Mouse (Mus musculus): ENCODE data around the gene Kcnk3. TPM values are rescaled to one million over a fixed set of nuclear protein-coding genes. Genes with fewer than 3 reads are reported as not detected.

Gene Kcnk3
- polyA plus RNA-seq, 1 experiment from 2014 or later: 0.68 TPM

DNA sequence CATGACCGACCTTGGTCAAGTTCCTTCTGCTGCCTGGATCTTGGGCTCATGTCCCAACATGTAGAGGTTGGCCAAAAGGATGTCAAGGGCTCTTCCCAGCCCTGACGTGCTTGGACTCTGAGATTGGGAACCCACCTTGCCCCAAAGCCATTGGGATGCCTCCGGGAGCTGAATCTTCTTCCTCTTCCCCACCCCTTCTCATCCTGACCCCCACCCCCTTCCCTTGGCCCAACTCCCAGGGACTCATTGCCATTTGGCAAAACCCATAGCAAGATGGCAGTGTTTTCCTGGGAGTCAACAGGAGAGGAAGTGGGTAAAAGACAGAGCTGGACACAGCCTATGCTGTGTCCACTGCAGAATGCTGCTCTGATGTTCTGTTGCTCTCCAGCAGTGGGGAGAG, 1.6 kb downstream of the Kcnk3 start:
- Histone ChIP-seq H3K4me2 (no peak overlapping the region), H3K4me3 (no peak overlapping the region), H3K27me3 (peaks cover 74% of the 10 kb centered on the region), H3K36me3 (no peaks in the 10 kb centered on the region), H3K4me1 (peaks cover 25% of the 10 kb centered on the region), H3K27ac (no peak overlapping the region), H3K9ac (no peak overlapping the region), H3K9me3 (no peaks in the 10 kb centered on the region)
- 59% methylated on average over 3 of the region's 3 CpGs for WGBS
- no peak for ATAC-seq (ENCODE audit: insufficient number of reproducible peaks, low FRiP score, low TSS enrichment, low read depth)

DNA sequence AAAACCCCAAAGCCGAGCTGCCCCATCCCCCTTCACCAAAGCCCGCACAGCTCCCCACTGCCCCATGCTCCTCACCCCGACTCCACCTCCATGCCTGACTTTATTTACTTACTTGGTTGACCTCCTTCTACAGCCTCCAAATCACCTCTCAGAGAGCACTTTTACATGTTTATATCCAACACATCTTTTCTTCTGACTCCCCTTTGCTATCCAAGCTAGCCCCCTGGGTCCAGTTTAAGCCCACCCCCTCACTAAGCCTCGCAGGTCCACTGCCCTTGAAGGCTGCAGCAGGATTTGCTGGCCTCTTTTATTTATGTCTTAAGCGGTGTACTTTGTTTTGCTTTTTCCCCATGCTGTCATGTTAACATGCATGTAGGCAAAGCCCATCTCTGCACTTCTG, 2.3 kb downstream of the Kcnk3 start:
- Histone ChIP-seq H3K4me3 (no peak overlapping the region), H3K4me1 (peaks cover 32% of the 10 kb centered on the region), H3K36me3 (no peaks in the 10 kb centered on the region), H3K27ac (no peak overlapping the region), H3K9ac (no peak overlapping the region), H3K27me3 (peaks cover 69% of the 10 kb centered on the region), H3K4me2 (no peak overlapping the region), H3K9me3 (no peaks in the 10 kb centered on the region)
- 61% methylated on average over 5 of the region's 5 CpGs for WGBS
- ATAC-seq (ENCODE audit: insufficient number of reproducible peaks, low FRiP score, low TSS enrichment, low read depth): no peak

DNA sequence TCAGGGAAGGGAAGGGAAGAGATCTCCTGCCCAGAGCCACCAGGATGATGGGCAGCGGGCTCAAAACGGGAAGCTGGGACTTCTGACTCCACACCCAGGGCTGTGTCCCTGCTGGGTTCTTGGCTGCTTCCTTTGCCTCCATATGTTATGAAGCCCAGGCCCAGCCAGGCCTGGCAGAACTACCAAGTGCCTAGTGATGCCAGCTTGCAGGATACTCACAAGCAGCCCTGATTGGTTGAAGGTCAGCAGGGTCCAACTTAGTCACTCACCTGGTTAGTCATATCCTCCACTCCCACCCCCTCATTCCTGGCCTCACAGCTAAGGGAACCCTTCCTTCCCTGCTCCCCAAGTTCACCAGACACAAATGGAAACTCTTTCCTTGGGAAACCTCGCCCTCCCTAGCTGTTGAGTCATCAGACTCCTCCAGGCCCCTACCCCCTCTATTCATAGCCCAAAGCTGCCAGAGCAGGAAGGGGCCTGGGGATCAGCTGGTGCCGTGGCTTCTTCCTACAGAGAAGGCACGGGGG, 3.3 kb downstream of the Kcnk3 start:
- Histone ChIP-seq H3K4me2 (no peak overlapping the region), H3K27me3 (peaks cover 59% of the 10 kb centered on the region), H3K9ac (no peak overlapping the region), H3K27ac (no peak overlapping the region), H3K9me3 (no peaks in the 10 kb centered on the region), H3K4me3 (no peak overlapping the region), H3K4me1 (peaks cover 32% of the 10 kb centered on the region), H3K36me3 (no peaks in the 10 kb centered on the region)
- ATAC-seq (ENCODE audit: insufficient number of reproducible peaks, low FRiP score, low TSS enrichment, low read depth): no peak
- 54% methylated on average over 5 of the region's 5 CpGs for WGBS

DNA sequence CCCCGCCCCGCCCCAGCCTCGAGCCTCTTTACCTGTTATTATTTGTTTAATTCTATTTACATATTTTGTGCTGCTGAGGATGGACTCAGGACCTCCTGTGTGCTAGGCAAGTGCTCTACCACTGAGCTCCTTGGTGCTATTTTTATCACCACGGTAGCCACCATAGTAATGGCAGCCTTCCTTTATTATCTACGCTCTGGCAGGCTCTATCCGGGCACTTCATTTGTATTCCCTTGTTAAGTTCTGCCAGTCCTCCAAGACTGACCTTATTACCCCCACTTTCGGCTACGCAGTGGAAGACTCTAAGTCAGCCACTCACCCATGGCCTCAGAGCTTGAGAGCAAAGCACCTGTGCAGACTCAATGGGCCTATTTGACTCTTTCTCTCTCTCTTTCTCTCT, 3.8 kb downstream of the Kcnk3 start:
- Histone ChIP-seq H3K9ac (no peak overlapping the region), H3K27ac (no peak overlapping the region), H3K9me3 (no peaks in the 10 kb centered on the region), H3K4me2 (no peak overlapping the region), H3K27me3 (peaks cover 54% of the 10 kb centered on the region), H3K4me1 (peaks cover 32% of the 10 kb centered on the region), H3K4me3 (no peak overlapping the region), H3K36me3 (no peaks in the 10 kb centered on the region)
- no peak for ATAC-seq (ENCODE audit: insufficient number of reproducible peaks, low FRiP score, low TSS enrichment, low read depth)
- WGBS: 78% methylated on average over 8 of the region's 8 CpGs

DNA sequence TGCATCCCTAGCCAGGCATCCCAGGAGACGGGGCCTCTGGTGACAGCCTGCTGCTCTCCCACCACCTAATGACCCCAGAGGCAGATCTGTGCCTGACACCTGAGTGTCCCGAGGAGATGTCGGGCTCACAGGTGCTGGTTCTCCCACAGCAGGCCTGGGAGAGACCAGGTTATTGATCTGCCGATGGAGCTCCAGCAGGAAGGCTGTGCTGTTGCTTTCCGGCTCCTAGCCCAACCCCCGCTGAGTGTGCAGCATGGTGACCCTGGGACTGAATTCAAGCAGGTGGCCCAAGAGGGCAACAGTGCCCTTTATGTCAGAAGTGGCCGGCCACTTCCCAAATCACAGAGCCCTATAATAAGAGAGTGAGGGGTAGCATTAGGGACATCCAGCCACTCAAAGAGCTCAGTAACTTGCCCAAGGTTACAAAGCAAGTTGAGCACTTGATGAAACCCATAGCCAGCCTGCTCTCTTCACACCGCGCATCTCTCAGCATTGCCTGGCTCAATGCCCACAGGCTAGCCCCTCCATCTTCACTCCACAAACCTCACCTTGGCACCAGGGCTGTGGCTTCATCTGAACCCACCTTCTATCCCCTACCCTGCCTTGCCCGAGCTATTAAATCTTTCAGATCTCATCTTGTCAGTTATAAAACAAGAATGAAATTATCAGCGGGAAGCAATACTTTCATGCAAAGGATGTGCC, 4.5 kb downstream of the Kcnk3 start:
- Histone ChIP-seq H3K4me2 (no peak overlapping the region), H3K27ac (no peak overlapping the region)
- 75% methylated on average over 11 of the region's 11 CpGs for WGBS

DNA sequence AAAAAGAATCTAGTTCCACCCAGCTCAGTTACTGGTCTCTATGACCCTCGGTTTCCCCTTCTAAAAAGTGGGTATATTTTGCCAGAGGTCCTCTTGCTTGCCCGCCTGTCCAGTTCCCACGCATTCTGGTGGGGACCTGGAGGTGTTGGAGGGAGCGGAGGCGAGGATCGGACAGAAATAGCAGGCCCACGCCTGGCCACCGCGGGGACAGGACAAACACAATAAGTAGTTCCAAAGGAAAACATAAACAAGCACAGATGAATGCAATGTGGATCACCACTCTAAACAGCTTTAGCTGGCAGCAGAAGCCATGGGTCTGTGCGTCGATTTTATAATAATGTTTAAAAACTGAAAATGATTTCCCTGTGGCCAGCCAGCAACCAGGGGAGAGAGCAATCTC, 5.4 kb downstream of the Kcnk3 start:
- no peak for ATAC-seq (ENCODE audit: insufficient number of reproducible peaks, low FRiP score, low TSS enrichment, low read depth)
- Histone ChIP-seq H3K27ac (no peak overlapping the region), H3K9ac (no peak overlapping the region), H3K4me1 (peaks cover 25% of the 10 kb centered on the region), H3K9me3 (no peaks in the 10 kb centered on the region), H3K36me3 (no peaks in the 10 kb centered on the region), H3K27me3 (peaks cover 38% of the 10 kb centered on the region), H3K4me3 (no peak overlapping the region), H3K4me2 (no peak overlapping the region)
- 80% methylated on average over 11 of the region's 11 CpGs for WGBS

More for the DNA sequence above, 4.5 kb downstream of the Kcnk3 start:
- H3K9ac ChIP-seq: no peak overlapping the region
- H3K36me3 ChIP-seq: no peaks in the 10 kb centered on the region
- no peak for ATAC-seq (ENCODE audit: insufficient number of reproducible peaks, low FRiP score, low TSS enrichment, low read depth)
- no peak overlapping the region for H3K4me3 ChIP-seq
- no peaks in the 10 kb centered on the region for H3K9me3 ChIP-seq
- H3K27me3 ChIP-seq: peaks cover 47% of the 10 kb centered on the region
- peaks cover 32% of the 10 kb centered on the region for H3K4me1 ChIP-seq

DNA sequence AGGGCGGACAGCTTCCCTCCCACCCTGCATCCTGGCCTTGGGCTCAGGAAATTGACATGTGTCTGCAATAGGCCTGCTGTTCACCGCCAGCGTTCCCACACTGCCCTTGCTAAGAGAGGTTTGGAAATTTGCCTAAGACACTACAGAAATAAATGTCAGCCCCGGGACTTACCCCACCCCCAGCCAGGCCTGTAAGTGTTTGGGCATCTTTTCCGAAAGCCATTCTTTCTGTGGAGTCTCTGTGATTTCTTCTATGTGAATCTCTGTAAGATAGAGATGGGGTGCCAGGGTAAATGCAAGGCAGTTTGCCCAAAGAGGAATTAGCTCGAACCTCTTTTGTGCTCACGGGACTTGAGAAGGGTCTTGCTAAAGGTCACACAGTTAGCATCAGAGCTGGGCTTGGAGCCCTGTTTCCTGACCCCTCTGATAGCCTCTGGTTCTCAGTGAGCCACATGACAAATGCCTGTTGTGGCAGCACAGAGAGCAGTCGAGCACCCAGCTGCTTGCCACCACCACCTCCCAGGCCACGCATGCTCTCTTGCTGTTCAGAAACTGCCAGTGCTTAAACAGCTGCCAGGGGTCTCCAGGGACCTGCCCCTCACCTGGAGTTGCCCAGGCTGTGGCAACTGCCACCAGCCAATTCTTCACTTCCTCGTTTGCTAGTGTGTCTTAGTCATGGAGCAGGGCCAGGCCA, 6.0 kb downstream of the Kcnk3 start:
- Histone ChIP-seq H3K27me3 (peaks cover 32% of the 10 kb centered on the region), H3K4me2 (no peak overlapping the region), H3K4me1 (peaks cover 20% of the 10 kb centered on the region), H3K9me3 (no peaks in the 10 kb centered on the region), H3K9ac (no peak overlapping the region), H3K4me3 (no peak overlapping the region), H3K36me3 (no peaks in the 10 kb centered on the region), H3K27ac (no peak overlapping the region)
- WGBS: 35% methylated on average over 10 of the region's 10 CpGs
- no peak for ATAC-seq (ENCODE audit: insufficient number of reproducible peaks, low FRiP score, low TSS enrichment, low read depth)

DNA sequence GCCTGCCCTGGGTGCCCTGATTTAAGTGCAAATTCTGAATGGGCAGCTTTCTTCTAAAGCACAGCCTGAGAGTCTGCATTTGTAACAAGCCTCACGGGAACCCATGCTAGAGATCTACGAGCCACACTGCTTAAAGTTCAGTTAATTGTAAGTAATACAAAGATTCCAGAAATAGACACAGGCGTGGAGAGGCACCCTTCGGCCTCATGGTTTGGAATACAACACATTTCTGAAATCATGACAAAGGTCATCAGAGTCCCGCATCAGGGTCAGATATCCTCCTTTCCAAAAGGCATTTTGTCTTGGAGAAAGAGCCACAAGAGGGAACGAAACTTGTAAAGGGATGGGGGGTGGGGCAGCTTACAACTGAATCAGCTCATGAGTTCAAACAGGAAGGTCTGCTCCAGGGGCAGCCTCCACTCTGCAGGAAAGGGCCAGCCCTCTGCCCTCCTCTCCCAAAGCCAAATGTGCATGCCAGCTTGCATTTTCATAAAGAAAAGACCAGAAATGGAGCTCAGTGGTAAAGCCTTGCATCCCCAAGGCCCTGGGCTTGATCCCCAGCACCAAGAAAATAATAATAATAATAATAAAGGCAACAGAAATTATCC, 7.1 kb downstream of the Kcnk3 start:
- WGBS: 48% methylated on average over 6 of the region's 6 CpGs
- peaks cover 21% of the 10 kb centered on the region for H3K27me3 ChIP-seq
- no peak overlapping the region for H3K27ac ChIP-seq
- no peaks in the 10 kb centered on the region for H3K9me3 ChIP-seq
- no peak overlapping the region for H3K9ac ChIP-seq
- H3K36me3 ChIP-seq: no peaks in the 10 kb centered on the region
- ATAC-seq (ENCODE audit: insufficient number of reproducible peaks, low FRiP score, low TSS enrichment, low read depth): no peak
- peaks cover 17% of the 10 kb centered on the region for H3K4me1 ChIP-seq
- H3K4me3 ChIP-seq: no peak overlapping the region
- H3K4me2 ChIP-seq: no peak overlapping the region

DNA sequence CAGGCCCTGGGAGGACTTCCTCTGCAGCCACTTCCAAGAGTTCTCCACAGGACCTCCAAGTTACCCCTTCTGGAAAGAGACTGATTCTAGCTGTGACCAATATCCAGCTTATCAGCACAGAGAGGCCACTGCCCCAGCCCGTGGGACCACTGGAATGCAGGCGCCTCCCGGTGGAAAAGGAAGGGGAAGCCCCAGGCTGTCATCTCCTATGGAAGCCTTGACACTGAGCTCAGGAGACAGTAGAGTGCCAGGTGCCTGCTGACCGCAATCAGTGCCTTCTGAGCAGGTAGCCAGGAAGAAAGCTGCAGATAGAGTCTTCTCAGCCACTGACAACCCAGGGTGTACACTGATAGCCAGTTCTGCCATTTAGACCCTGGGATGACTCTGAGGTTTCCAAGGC, 13.4 kb downstream of the Kcnk3 start:
- no peak overlapping the region for H3K4me3 ChIP-seq
- H3K9ac ChIP-seq: no peak overlapping the region
- no peak overlapping the region for H3K27ac ChIP-seq
- H3K27me3 ChIP-seq: 0 out of 2 replicates have a peak, but pooled peaks cover 6% of the 10 kb centered on the region
- ATAC-seq (ENCODE audit: insufficient number of reproducible peaks, low FRiP score, low TSS enrichment, low read depth): no peak
- H3K4me1 ChIP-seq: peaks cover 2% of the 10 kb centered on the region; the same call in 1 of the 2 replicates
- H3K36me3 ChIP-seq: no peaks in the 10 kb centered on the region
- 32% methylated on average over 4 of the region's 4 CpGs for WGBS
- H3K9me3 ChIP-seq: no peaks in the 10 kb centered on the region
- H3K4me2 ChIP-seq: no peak overlapping the region

DNA sequence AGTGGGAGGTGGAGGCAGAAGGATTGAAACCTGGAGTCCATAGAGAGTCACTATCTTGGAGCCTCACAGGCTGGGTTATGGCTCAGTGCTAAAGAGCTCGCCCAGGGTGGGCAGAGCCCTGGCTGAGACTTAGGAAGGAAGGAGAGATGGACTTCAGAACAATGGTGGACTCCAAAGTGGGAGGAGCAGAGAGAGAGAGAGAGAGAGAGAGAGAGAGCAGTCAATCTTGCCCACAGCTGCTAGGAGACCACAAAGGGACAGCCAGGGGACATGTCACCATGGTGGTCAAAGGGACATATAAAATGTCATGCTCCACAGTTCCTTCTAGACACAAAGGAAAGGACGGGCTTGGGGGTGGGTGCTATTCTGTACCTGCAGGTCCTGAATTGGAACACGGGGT, 15.3 kb downstream of the Kcnk3 start:
- Histone ChIP-seq H3K9ac (no peak overlapping the region), H3K4me2 (no peak overlapping the region), H3K27me3 (0 out of 2 replicates have a peak, but pooled peaks cover 6% of the 10 kb centered on the region), H3K27ac (no peak overlapping the region), H3K4me3 (no peak overlapping the region), H3K4me1 (peaks cover 5% of the 10 kb centered on the region; the same call in 1 of the 2 replicates), H3K9me3 (no peaks in the 10 kb centered on the region), H3K36me3 (no peaks in the 10 kb centered on the region)
- ATAC-seq (ENCODE audit: insufficient number of reproducible peaks, low FRiP score, low TSS enrichment, low read depth): no peak
- WGBS: 72% methylated on average over 3 of the region's 3 CpGs

DNA sequence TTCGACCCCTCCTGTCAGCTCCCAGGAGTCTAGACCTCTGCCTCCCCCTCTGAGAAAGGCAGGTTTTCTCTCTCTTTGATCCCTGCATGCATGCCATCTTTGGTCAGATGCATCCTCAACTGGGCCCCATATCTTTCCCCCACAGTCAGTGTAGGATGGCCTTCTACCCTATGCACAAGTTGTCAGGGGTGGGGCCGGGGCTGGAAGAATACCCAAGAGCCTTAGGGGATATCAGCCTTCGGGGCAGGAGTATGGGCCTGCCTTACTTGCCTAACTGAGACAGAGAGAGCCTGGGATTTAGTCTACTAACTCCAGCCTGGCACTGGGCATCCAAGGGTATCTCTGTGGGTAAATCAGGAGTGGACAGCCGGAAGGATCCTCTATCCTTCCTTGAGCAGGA, 16.0 kb downstream of the Kcnk3 start:
- Histone ChIP-seq H3K4me1 (peaks cover 5% of the 10 kb centered on the region; the same call in 1 of the 2 replicates), H3K27me3 (0 out of 2 replicates have a peak, but pooled peaks cover 6% of the 10 kb centered on the region), H3K4me2 (no peak overlapping the region), H3K9ac (no peak overlapping the region), H3K9me3 (no peaks in the 10 kb centered on the region), H3K27ac (no peak overlapping the region), H3K36me3 (no peaks in the 10 kb centered on the region), H3K4me3 (no peak overlapping the region)
- WGBS: 59% methylated on average over 4 of the region's 4 CpGs
- no peak for ATAC-seq (ENCODE audit: insufficient number of reproducible peaks, low FRiP score, low TSS enrichment, low read depth)

DNA sequence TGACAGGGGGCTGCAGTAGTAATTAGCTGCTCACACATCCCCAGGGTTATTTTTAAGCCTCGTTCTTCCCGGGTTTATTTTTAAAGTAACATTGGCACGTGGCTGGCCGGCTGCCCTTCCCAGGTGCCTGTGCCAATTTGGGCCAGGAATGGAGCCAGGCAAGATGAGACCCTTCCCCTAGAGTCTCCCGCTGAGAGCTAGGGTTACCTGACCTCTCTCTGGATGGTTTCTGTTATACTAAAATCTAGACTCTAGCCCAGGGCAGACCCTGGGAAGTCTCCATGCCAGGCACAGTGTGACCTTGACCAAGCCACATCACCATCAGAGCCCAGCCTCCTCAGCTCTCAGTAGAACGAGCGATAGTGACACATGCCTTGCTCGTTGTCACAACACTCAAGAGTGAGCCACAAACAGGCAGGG, 16.8 kb downstream of the Kcnk3 start:
- no peak overlapping the region for H3K27ac ChIP-seq
- WGBS: 59% methylated on average over 8 of the region's 8 CpGs
- ATAC-seq (ENCODE audit: insufficient number of reproducible peaks, low FRiP score, low TSS enrichment, low read depth): no peak
- H3K9me3 ChIP-seq: no peaks in the 10 kb centered on the region
- no peaks in the 10 kb centered on the region for H3K36me3 ChIP-seq
- H3K27me3 ChIP-seq: 0 out of 2 replicates have a peak, but pooled peaks cover 6% of the 10 kb centered on the region
- H3K9ac ChIP-seq: no peak overlapping the region
- no peak overlapping the region for H3K4me2 ChIP-seq
- H3K4me3 ChIP-seq: no peak overlapping the region
- peaks cover 5% of the 10 kb centered on the region; the same call in 1 of the 2 replicates for H3K4me1 ChIP-seq
